Mouse (Mus musculus) adrenal gland, adult 2 months (tissue): ENCODE measurements around the gene Disc1. TPM values are rescaled to one million over a fixed set of nuclear protein-coding genes. Genes with fewer than 3 reads are reported as not detected.

Experiments
- microRNA-seq, 2 experiments: library from miRNA; unstranded; fragments of <30 nt; microRNA quantifications; one replicate each; pipeline ENCODE4 v1.2.0; 2021
- polyA plus RNA-seq: library from polyadenylated mRNA; depleted of rRNA; stranded (reverse); fragments of >200 nt; gene quantifications from 2 replicates; pipeline ENCODE4 v1.2.3, GENCODE M21; 2012; rRNA removed
- total RNA-seq, 2 experiments: library from RNA; stranded (reverse); gene quantifications; 2 replicates each; pipeline ENCODE4 v1.2.3; 2021

The Disc1 gene
- total and polyA plus RNA-seq, 3 experiments = 0.79 to 1.8 (median 1.2) TPM

Small RNA genes lying within 50 kb of the gene (microRNA-seq; reads per million reads assigned to microRNA genes)
- gene Gm22197 = 0 reads per million in 2 experiments

Other genes with a start within 250 kb of the Disc1 start
- gene Gnpat, start 191.2 kb upstream of the Disc1 start, total RNA-seq = 100 to 1,000 TPM in 1 of 2 experiments, 10 to 100 TPM in 1; 81.0 to 108 TPM
- 66.9 and 77.8 TPM in 2 replicates for gene Gnpat, start 191.2 kb upstream of the Disc1 start, polyA plus RNA-seq
- 10 to 100 TPM; 25.9 to 28.0 TPM for gene 2810004N23Rik, start 191.1 kb upstream of the Disc1 start, total RNA-seq
- gene 2810004N23Rik, start 191.1 kb upstream of the Disc1 start, polyA plus RNA-seq = 7.6 and 10.7 TPM in 2 replicates
- gene Exoc8, start 156.5 kb upstream of the Disc1 start, total RNA-seq = 10 to 100 TPM; 19.9 to 24.2 TPM
- gene Exoc8, start 156.5 kb upstream of the Disc1 start, polyA plus RNA-seq = 9.1 and 10.6 TPM in 2 replicates
- gene Sprtn, start 156.3 kb upstream of the Disc1 start, total RNA-seq = 10 to 100 TPM; 19.4 to 19.9 TPM
- gene Sprtn, start 156.3 kb upstream of the Disc1 start, polyA plus RNA-seq = 7.7 and 9.7 TPM in 2 replicates
- 10 to 100 TPM; 56.1 to 68.0 TPM for gene Egln1, start 104.9 kb upstream of the Disc1 start, total RNA-seq
- 25.3 and 32.7 TPM in 2 replicates for gene Egln1, start 104.9 kb upstream of the Disc1 start, polyA plus RNA-seq
- gene Tsnax, start 41.2 kb upstream of the Disc1 start, total RNA-seq = 10 to 100 TPM; 63.4 to 81.1 TPM
- 24.1 and 25.1 TPM in 2 replicates for gene Tsnax, start 41.2 kb upstream of the Disc1 start, polyA plus RNA-seq